Mouse (Mus musculus) thymus, postnatal 4 days (tissue): ENCODE results near the gene Opcml.

Source experiments
- DNase-seq: peaks from one replicate; pipeline ENCODE4 v3.0.0; 2021

Gene Opcml

DNA sequence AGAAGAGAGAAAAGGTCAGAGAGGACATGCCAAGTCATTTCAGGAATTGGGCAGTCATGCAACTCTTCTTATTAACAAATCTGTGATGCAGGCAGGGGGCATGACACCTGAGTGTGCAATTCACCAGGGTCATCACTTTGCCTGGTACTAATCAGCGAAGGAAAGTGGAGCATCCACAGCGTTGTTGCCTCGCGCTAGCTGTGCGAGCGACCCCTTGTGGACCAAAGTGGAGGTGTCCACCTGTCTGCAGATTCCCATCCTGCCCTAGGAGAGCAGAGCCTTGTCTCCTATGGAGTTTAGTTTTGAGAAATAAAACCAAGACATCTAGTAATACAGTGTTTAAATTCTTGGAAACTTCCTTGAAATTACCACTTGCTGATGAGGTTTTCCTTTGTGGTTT lies 381.3 kb downstream of the Opcml start:
- peak; percentile 32 for DNase-seq

DNA sequence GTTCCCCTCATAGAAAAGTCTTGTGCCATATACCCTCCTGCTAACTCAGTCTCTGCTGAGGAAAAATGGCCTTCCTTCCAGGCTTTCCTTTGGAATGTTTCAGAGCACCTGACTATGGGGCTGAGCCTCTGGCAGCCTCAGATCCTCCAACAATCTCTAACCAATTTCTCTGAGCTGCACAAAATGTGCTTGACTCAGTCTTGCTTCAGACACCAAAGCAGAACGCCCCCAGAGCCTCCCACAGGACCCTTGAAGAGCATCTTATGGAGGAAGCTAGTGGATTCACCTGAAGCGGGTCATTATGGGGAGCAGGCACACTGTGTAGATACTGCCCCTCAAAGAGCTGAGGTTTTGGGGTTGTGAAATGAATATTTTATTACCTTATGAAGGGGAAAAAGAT lies 386.5 kb downstream of the Opcml start:
- no peak for DNase-seq

DNA sequence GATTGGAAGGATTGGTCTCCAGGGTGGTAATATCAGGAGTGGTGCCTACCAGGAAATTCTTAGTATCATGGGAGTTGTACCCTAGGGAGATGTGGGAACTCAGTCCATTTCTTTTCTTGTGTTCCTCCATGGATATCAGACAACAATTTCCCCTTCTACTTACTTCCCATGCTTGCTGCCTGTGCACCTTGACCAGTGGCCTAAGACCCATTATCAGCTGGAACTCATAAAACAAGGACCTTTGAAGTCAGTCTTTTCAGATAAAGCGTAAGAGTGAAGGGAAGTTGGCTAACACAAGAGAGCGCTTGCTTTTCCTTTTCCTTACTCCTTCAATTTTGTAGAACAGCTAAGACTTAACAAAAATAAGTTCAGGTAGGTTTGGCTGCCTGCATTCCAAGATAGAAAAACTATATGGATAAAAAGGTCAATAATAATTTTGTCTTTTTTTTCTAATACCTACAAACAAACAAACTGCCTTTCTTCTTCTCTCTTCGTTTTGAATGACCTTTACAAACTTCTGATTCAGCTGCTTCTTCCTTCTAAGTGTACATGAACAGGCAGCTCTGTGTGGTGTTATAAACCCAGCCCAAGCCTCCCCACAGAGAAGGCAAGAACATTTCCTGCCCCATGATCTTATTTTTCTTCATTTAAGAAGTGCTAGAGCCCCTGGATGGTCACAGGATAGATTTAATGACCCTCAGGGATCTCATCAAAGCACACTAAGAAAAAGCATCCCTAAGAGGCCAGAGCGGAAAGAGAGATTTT lies 387.7 kb downstream of the Opcml start:
- DNase-seq: no peak

DNA sequence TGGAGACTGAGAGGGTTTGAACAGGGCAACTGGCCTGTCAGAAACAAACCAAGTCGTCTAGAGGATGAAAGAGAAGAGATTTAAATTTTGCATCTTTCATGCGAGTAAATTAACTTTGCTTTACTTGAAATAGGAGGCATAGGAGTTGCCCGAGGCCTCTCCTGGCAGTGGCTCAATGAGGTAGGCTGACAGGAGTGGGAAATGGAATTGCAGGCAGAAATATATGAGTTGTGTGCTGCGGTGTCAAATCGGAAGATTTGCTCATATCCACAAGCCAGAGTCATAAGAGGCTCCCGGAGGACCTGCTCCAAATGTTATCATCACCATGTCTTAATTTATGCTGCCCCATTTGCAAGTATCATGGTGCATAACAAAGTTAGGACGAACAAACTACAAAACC lies 391.3 kb downstream of the Opcml start:
- no peak for DNase-seq

DNA sequence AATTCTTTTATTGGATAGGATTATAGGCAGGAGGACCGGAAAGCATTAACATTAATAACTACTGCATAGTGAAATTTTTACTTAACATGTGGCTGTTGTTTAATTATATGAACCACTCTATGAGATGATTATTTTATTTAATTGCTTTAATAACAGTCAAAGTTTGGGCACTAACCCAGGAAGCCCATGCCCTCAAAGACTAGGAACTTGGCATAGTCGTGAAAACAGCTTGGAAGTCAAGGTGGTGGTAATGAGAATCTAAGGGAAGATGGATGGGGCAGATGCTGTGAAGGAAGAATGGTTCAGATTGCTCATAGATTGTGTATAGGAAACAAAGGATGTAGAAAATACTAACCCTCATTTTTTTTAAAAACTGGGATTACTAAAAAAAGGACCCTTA lies 399.7 kb downstream of the Opcml start:
- no peak for DNase-seq

DNA sequence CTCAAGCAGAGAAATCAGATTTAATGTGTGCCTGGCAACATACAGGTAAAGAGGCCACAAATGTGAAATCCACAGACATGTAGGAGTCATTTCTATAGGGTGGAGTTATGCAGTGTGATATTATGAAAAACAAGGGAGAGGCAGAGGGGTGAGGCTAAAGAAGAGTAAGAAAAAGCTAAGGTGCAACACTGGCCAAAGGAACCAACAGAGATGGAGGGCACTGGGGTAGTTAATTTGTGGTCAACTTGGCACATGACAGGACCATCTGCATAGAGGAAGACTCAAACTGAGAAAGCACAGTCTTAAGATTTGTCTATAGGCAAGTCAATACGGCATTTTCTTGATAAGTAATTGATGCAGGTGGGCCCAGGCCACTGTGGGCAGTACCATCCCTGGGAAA lies 400.2 kb downstream of the Opcml start:
- DNase-seq: no peak

DNA sequence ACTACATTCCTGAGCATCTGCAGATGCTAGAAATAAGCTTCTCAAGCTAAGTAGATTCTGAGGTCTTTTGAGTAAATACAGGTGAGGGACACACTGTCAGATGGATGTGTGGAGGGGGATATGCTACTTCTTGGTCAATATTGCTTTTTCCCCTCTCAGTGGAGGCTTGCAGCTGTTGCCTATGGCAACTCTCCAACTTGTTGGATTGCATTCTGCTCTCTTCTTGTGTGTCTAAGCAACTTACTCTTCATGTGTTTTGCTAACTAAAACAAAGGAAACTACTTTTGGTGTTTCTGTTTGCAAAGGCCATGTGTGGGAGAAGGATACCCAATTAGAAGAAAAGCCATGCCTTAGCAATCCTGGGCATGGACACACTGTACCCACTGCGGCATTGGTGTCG lies 406.0 kb downstream of the Opcml start:
- DNase-seq: no peak

DNA sequence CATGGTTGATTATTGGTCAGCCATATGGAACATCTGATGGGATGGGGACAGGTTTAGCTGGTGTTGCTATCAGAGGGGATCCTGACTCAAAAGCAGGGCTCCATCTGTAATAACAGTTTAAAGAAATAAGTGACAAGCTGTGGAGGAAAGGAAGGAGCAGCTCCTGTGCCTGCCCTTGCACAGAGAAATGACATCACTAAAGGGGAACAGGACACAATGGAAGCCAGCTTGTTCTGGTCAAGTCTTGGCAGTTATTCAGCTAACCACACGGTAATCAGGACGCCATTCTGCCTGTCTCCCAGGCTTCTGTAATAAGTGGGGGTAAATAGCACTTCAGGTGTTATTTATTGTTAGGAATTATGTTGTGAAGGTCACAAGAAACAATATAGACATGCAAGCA lies 406.5 kb downstream of the Opcml start:
- DNase-seq: no peak

DNA sequence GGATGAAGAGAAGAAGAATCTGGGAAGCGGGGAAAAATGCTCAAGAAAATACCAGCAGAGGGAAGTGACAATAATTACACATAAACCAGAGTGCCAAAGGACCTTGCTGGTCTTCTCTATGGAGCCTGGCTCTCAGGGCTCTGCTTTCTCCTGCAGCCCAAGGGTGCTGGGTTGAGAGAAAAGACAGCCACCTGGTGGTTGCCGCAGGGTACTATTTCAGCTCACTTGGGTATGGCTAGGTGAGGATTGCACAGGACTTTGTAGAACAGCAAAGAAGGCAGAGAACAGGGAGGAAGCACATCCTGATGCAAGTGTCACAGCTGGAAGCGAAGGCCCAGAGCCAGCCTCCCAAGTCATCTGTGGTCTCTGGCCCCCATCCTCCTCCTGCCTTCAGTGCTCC lies 407.1 kb downstream of the Opcml start:
- peak; percentile 6 for DNase-seq

DNA sequence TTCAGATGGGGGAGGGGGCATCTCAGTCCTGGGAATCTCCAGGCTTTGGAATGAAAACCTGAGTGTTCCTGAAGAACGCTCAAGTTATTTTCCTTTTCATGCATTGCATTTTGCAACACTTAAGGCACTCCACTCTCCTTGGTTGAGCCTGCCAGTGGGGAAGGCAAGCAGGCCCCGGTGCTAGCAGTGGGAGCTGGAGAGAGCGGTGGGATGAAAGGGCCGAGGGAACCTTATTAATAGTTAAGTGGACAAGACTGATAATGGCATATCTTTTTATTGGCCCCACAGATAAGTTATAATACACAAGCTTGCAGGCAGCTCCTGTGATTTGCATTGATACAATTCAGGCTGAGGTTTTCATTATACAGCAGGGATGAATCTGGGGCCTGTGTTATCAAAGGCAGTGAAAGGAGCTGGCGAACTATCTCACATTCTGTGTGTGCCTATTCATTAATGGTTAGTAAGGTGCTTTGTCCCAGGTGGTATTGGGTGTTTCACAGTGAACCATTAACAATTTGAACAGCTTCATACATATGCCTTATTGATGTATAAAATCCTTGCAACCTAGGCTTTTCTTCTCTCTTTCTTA lies 407.6 kb downstream of the Opcml start:
- no peak for DNase-seq

DNA sequence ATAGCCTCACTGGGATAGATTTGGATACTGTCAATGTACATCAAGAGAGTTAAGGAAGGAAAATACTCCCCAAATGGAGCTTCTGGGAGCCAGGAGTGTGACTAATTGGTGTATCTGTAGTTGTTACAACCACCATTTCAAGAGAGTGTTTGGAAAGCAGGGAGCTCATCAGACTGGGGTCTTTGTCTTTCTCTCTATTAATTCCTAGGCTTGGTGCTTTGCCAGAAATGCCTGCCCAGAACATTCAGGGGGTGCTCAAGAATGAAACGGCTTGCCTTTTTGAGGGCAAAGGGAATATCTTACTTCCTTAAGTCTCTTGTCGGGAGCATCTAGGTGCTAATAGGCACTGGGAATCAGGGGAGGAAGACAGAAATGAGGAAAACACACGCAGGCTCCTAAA lies 416.9 kb downstream of the Opcml start:
- no peak for DNase-seq

DNA sequence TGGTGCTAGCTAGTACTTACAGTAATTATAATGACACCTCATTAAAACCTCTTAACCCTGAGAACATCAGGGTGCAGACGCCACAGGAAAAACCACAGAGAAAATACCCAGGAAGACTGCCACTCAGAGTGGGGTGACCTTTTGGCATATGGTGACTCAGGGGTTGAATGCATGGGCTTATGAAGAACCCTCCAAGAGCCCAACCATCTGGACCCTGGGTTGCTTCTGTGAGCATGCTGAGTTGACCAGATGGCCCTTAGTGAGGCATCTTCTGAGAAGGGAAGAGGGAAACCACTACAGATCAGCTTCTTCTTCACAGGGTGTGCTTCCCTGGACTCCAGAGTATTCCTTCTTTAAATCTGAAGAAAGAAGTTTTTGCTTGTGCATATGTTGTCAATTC lies 418.1 kb downstream of the Opcml start:
- DNase-seq: no peak

DNA sequence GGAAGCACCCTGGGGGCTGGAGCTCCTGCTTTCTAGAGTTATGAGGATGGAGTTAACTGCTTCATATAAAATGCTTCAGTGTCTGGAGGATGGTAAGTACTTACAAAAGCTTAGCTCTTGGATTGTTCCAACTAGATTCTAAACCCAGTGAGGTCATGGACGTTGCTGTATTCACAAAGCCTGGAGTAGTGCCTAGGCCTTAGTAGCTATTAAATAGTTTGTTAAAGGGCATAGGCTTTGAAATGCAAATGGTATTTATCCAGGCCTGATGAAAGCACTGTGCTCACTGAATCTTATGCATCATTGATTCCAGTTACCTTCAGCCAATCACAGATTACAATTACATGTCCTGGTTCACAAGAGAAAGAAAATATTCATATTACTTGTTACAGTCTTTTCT lies 421.3 kb downstream of the Opcml start:
- DNase-seq: no peak

DNA sequence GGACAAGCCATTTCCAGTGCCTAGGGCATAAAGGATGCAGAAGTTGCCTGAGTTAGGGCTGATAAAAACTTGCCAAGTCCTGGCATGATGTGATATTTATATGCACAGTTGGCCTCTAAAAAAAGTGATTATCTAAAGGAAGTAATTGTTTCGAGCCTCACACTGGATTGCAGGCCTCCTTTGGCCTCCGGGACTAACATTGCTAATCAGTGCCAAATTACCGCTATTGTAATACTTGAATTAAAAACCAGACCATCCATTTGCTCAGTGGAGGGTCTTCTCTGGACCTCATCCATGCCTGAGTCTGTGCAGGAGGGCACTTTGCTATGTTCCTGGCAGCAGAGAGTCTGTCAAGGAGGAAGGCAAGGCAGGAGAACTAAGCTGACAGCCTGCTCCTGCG lies 423.3 kb downstream of the Opcml start:
- no peak for DNase-seq

DNA sequence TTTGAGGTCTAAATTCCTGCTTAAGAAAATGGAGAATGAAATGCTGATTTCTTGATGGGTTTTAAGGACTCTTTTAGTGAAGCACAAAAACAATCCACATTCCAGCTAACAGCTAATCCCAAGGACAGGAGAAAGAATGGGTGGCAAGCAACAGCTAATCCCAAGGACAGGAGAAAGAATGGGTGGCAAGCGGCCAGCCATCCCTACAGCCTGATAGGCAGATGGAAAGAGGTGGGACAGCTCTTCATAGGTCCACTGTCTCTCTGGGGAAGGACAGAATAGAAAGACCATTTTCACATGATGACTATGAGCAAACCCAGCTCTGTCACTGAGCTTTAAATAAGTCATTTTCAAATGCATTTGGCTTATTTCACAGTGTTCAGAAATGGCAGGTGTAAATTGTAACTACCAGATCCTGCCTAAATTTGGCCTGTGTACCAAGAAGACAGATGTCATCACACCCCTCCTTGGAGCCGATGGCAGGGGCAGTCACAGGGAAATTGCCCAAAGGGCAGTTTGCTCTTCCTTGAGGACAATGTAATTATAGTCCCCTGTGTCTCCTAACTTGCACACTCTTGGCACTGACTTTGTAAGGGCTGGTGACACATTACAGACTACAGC lies 427.6 kb downstream of the Opcml start:
- no peak for DNase-seq

DNA sequence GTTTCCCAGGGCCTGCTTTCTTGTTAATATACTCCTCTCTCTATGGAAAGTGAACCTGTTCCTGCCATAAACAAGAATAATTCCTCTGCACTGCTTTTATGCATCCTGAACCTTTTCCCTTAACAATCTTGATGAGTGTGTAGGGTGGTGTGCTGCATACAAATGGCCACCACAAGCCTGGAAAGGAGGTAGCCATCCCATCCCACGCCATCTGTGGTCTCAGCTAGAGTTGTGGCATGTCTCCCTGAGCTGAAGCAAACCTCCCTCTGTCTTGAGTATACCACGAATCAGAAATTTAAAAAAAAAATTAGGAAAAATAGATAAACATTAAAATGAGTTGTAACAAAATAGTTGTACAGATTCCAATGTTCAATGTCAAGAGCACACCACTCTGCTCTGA lies 432.2 kb downstream of the Opcml start:
- DNase-seq: no peak

DNA sequence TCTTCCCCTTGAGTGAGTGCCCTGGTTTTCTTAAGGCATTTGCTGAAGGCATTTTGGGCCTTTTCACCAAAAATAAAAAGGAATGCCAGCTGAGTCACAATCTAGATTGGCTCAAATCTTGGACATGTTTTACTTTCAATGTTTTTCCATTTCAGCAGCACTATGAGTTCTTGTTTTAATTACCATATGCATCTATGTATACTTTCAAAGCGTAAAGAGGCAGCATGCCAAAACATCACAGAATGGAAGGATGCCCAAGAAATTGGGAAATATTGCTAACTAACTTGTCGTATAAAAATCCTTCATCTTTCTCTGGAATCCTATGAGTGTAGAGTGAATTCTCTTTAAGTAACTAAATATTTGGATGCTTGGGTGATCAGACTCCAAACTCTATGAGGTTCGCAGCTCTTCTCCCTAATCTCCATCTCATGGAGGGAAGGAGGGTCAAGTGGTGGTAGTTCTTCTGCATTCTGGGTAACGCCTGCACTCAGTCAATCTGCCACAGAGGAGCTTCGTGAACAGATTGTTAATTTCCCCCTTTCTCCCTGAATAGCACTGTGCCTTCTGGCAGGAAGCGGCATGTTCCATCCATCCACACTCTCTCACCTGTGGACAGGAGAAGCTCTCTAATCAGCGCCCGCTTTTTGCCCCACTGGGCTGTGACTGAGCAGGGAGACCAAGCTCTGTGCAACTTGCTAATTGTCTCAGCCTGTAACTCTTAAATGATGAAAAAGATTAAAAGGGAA lies 435.4 kb downstream of the Opcml start:
- DNase-seq: no peak

DNA sequence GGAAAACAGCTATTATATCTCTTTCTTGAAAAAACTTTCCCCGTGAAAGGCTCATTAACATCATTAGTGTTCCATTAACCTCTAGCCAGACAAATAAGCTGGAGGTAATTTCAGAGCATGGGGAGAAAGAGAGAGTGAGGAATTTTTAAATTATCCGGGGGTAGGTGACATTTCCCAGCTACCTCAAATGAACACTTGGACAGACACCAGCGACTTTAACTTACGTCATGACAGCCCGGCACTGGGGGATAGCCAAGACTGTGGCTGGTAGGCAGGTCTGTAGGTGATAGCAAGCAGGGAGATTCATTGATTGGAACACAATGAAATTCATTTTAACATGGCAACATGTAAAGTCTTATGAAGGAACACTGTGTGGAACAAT lies 436.0 kb downstream of the Opcml start:
- DNase-seq: no peak

DNA sequence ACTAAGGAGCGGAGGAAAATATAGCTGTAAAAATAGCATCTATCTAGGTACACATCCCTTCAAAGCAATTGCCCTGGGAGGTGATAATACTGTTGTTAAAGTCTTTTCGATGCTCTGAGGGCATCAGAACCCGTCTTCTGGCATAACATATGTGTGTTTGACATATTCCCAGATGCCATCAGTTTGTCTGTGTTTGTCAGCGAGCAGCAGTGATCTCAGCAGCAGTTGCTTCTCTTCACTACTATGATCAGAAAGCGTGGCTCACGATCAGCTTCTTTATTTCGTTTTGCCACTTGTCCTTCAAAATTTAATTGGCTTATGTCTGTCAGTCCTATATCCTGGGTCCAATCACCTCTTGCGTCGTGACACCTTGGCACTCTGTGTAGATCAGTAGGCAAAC lies 447.9 kb downstream of the Opcml start:
- DNase-seq: no peak

DNA sequence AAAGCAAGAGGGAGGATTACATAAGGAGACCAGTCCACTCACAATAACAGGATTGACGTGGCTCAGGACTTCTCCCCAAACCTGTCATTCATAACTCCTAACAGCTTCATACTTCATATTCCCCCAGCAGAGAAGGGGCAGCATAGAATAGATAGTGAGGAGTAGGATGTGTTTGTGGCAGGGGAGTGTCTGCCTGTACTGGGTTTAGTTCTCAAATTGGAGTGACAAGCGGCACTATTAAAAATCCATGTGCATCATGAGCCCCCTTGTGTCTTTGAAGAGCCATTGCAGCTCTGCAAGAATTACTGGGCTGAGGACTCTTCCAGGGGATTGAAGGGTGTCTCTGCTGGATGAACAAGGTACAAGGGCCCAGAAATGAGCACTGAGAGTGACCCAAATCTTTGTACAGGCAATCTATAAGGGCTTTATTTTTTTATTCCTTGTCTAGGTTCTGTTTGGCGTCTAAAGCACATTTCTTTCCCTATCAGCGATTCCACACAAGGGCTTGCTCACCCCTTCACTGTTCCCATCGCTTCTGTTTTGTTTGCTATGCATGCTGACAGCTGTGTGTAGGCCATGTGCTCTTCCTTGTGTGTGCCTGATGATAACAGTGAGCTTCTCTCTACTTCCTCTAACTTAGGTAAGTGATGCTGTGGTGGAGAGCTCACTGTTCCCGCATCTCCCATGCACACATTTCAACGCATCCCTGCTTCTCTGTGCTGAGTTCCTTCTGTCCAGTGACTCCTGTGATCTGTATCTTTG lies 457.3 kb downstream of the Opcml start:
- no peak for DNase-seq

DNA sequence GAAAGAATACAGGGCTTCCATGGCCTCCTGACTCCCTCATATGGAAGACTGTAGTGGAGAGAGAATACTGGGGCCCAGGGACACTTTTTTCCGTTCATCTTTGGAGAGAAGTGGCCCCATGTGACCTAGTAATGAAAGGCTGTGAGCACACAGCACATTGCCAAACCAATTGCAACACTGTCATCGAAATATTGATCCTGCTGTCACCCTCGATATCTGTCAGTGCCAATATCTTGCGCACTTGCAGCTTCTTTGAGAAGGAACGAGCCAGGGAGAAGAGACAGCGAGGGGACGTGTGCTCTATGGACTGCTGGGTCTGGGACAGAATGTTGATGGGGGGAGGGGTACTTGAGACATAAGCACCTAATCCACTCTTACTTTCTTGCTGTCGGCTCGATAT lies 460.8 kb downstream of the Opcml start:
- DNase-seq: no peak

DNA sequence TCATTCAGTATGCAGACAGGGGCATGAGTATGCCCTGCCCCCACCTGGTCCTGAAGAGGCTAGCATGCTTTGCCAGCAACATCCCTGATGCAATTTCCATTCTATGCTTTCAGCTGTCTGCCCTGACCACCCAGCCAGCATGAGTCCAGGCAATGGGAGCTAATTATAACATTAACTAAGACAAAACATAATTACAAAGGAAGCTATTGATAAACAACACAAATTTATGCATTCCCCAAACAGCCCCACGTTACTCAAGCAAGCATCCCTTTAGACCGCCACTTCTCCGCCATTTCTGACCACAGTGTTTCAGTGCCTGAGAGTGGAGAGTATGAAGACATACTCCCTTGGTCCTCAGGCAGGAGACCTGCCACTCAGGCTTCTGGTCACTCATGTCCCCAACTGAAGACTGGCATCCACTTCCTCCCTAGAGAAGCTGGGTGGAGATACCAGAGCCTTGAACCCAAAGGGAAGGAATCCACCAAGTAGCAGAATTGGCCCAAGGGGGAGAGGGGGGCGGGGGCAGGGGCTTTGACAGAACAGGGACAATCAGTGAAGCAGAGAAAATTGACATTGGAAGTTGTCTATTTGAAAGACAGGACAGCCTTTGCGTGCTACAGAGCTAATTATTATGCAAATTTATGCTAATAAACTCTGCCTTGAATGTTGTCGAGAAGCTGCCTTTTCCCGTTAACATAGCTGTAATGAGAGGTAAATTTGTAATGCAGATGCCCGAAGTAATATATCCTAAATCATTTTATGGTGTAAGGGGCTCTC lies 464.7 kb downstream of the Opcml start:
- DNase-seq: no peak
